Mouse (Mus musculus): ENCODE data around the gene Sh3bp2. TPM values are rescaled to one million over a fixed set of nuclear protein-coding genes. Genes with fewer than 3 reads are reported as not detected.

Sh3bp2 gene
- total RNA-seq (2023): 1 to 10 TPM; 7.2 to 9.7 TPM

DNA sequence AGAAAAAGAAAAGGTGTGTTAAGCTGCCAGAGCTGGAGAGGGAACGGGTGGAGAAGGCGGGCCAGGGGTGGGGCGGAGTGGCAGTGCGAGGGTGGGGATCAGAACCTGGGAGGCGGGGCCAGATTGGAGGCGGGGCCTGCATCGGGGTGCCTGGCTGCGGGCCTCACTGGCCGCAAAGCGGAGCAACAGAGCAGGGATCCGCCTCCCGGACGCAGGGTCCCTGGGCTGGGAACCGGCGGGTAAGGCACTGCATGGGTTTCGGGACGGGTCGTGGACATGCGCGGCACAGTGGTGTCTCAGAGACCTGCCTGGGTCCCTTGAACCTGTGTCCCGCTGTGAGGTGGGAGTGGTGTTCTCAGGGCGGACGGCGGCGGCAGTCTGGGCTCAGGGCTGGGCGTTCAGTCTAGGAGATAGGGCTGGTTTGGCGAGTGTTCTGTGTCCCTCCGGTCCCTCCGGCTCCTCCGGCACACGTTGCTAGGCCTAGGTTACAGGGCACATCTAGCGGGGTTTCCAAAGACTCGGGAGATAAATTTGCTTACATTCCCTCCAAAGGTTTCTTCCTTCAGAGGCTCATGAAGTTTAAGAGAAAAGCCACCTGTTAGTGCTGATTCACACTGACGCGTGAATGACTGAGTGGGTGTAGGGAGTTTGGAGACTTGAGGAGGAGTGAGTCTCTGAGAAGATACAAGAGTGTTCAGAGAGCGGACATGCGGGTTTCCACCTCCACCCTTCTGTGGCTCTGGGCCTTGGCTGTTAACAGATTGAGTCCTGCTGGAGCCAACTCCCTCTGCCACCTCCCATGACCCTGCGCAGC lies at the start of gene Sh3bp2:
Gene Sh3bp2 (plus strand): TSS at position 176 of the 814 bp plus-strand sequence.

DNA sequence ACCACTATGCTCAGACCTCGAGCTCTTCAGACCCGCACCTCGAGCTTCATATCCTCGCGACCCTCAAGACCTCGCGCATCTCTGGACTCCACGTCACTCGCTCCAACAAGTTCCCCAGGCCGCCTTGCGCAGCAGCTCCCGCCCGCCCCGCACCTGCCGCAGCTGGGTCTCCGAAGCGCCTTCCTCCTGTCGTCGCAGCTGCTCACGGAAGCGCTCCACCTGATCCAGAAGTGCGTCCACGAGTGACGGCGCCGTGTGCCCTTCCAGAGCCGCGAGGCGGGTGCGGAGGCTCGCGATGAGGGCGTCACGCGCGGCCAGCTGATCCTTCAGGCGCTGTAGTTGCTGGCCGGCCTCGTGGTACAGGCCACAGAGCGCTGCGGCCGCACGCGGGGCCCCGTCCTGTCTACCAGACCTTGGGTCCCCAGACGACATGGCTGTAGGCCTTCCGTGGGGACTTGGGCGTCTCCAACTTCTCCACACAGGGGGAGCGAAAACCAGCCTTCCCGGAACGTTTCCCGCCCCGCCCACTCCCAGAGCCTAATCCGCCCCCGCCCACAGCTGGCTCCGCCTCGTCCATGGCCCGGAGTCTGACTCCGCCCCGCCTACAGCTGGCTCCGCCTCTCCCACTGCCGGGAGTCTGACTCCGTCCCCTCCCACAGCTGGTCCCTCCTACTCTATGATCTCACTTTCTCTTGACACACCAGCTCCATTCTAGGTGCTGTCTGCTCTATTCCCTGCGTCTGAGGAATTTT lies 12.0 kb upstream of the Sh3bp2 start, which contains the start of gene Tnip2:
Gene Tnip2 (minus strand): TSS at position 526 of the 752 bp plus-strand sequence.

DNA sequence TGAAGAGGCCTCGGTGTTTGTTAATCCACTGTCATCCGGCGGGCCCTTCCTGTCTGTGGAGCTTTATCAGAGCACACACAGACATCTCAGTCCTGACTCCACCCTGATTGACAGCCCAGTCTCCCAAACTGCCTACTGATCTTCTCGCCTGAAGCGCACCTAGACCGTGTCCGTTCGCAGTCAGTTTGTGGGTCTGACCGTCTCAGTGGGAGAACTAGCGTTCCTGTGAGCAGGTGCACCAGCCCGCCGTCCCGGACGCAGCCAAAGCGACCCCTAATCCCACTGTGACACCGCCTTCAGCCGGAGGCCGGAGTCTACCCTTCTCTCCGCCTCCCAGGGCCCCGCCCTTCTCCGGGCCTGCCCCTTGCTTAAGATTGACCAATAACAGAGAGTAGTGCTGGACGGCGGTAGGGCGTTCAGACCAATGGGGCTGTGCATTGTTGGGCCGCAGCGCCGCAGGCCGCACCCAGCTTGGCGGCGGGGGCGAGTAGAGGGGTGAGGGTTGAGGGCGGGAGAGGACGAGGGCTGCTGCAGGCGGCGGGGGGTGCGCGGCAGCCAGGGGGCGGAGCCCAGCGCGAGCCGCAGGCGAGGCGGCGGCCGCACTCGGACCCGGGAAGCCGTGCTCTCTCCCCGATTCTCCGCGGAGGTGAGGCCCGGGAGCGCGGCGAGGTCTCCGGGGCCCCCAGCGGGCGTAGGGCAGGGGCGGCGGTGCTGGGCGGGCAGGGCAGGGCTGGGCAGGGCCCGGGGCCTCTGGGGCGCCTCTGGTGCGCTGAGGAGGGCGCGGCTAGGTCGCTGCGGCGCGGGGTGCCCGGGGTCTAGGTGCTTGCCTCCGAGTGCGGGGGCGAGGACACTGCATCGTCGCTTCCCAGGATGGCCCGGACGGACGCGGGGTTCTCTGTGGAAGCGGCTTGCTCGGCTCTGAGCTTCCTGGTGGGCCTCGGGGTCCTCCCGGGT lies 47.9 kb downstream of the Sh3bp2 start, which contains the start of gene Add1:
Gene Add1 (plus strand): TSS at position 397 of the 954 bp plus-strand sequence.

Other genes with a start within 250 kb of the Sh3bp2 start
- under 1 TPM; 0.86 to 0.93 TPM for gene Zfyve28, start 237.4 kb upstream of the Sh3bp2 start, total RNA-seq (2023)
- not detected for gene Cfap99, start 237.2 kb upstream of the Sh3bp2 start, total RNA-seq (2023)
- gene Rnf4, start 189.5 kb upstream of the Sh3bp2 start, total RNA-seq (2023): 100 to 1,000 TPM; 287 to 292 TPM
- 10 to 100 TPM; 77.6 to 84.8 TPM for gene Fam193a, start 155.9 kb upstream of the Sh3bp2 start, total RNA-seq (2023)
- gene Tnip2, start 11.8 kb upstream of the Sh3bp2 start, total RNA-seq (2023): 10 to 100 TPM; 16.2 to 18.7 TPM
- gene Add1, start 47.8 kb downstream of the Sh3bp2 start, total RNA-seq (2023): 100 to 1,000 TPM; 319 to 323 TPM
- 10 to 100 TPM; 32.7 to 38.7 TPM for gene Mfsd10, start 111.4 kb downstream of the Sh3bp2 start, total RNA-seq (2023)
- gene Nop14, start 134.3 kb downstream of the Sh3bp2 start, total RNA-seq (2023): 10 to 100 TPM; 34.1 to 38.4 TPM
- gene Grk4, start 134.5 kb downstream of the Sh3bp2 start, total RNA-seq (2023): 1 to 10 TPM; 4.5 to 9.2 TPM
- 10 to 100 TPM; 58.9 to 63.6 TPM for gene Htt, start 235.9 kb downstream of the Sh3bp2 start, total RNA-seq (2023)